Mouse (Mus musculus): ENCODE data around the gene Plekhn1. TPM values are rescaled to one million over a fixed set of nuclear protein-coding genes. Genes with fewer than 3 reads are reported as not detected.

Plekhn1 gene
- polyA plus RNA-seq, 1 experiment, result 54.7 TPM

- Histone ChIP-seq H3K27me3 (ENCODE audit: control insufficient read depth, insufficient read depth, low read length) (peaks cover 6% of the 10 kb centered on the region), H3K36me3 (ENCODE audit: control insufficient read depth, insufficient read depth, low read length) (no peaks in the 10 kb centered on the region), H3K4me1 (ENCODE audit: control insufficient read depth, insufficient read depth, insufficient read length) (peaks cover 7% of the 10 kb centered on the region), H3K4me3 (ENCODE audit: extremely low read depth, insufficient read depth, insufficient read length) (no peak overlapping the region), H3K27ac (ENCODE audit: insufficient read depth, low read length) (no peak overlapping the region)
- WGBS, result 83% methylated on average over 6 of the region's 6 CpGs
- no peak for DNase-seq (ENCODE audit: low read depth in 1 of 2, low spot score in 2 of 2)
- TF ChIP-seq CTCF (IDR thresholded peaks at IDR 0.05; ENCODE audit: extremely low read depth, insufficient read depth, insufficient read length, insufficient replicate concordance) (no peak), POLR2A (IDR thresholded peaks at IDR 0.05; ENCODE audit: low read depth, low read length) (no peak)
Observed at GRCm38 (mm10) chr4:156194346-156194745, 40.3 kb downstream of the Plekhn1 start.

GRCm38 (mm10) chr4:156193906-156194305 is 40.8 kb downstream of the Plekhn1 start:
- TF ChIP-seq POLR2A (IDR thresholded peaks at IDR 0.05; ENCODE audit: low read depth, low read length) (no peak), CTCF (IDR thresholded peaks at IDR 0.05; ENCODE audit: extremely low read depth, insufficient read depth, insufficient read length, insufficient replicate concordance) (no peak)
- no peak overlapping the region for H3K4me3 ChIP-seq (ENCODE audit: extremely low read depth, insufficient read depth, insufficient read length)
- no peaks in the 10 kb centered on the region for H3K36me3 ChIP-seq (ENCODE audit: control insufficient read depth, insufficient read depth, low read length)
- no peak overlapping the region for H3K27ac ChIP-seq (ENCODE audit: insufficient read depth, low read length)
- DNase-seq (ENCODE audit: low read depth in 1 of 2, low spot score in 2 of 2), result no peak
- WGBS, result 92% methylated on average over 5 of the region's 5 CpGs
- H3K4me1 ChIP-seq (ENCODE audit: control insufficient read depth, insufficient read depth, insufficient read length), result peaks cover 7% of the 10 kb centered on the region
- peaks cover 6% of the 10 kb centered on the region for H3K27me3 ChIP-seq (ENCODE audit: control insufficient read depth, insufficient read depth, low read length)

GRCm38 (mm10) chr4:156193200-156193590 is 41.5 kb downstream of the Plekhn1 start:
- 75% methylated on average over 2 of the region's 2 CpGs for WGBS
- Histone ChIP-seq H3K27ac (ENCODE audit: insufficient read depth, low read length) (no peak overlapping the region), H3K4me3 (ENCODE audit: extremely low read depth, insufficient read depth, insufficient read length) (no peak overlapping the region), H3K4me1 (ENCODE audit: control insufficient read depth, insufficient read depth, insufficient read length) (peaks cover 7% of the 10 kb centered on the region), H3K36me3 (ENCODE audit: control insufficient read depth, insufficient read depth, low read length) (no peaks in the 10 kb centered on the region), H3K27me3 (ENCODE audit: control insufficient read depth, insufficient read depth, low read length) (peaks cover 6% of the 10 kb centered on the region)
- no peak for DNase-seq (ENCODE audit: low read depth in 1 of 2, low spot score in 2 of 2)
- TF ChIP-seq POLR2A (IDR thresholded peaks at IDR 0.05; ENCODE audit: low read depth, low read length) (no peak), CTCF (IDR thresholded peaks at IDR 0.05; ENCODE audit: extremely low read depth, insufficient read depth, insufficient read length, insufficient replicate concordance) (no peak)

- DNase-seq (ENCODE audit: low read depth in 1 of 2, low spot score in 2 of 2), result no peak
- TF ChIP-seq CTCF (IDR thresholded peaks at IDR 0.05; ENCODE audit: extremely low read depth, insufficient read depth, insufficient read length, insufficient replicate concordance) (no peak), POLR2A (IDR thresholded peaks at IDR 0.05; ENCODE audit: low read depth, low read length) (no peak)
- Histone ChIP-seq H3K4me1 (ENCODE audit: control insufficient read depth, insufficient read depth, insufficient read length) (peaks cover 7% of the 10 kb centered on the region), H3K27ac (ENCODE audit: insufficient read depth, low read length) (no peak overlapping the region), H3K36me3 (ENCODE audit: control insufficient read depth, insufficient read depth, low read length) (no peaks in the 10 kb centered on the region), H3K4me3 (ENCODE audit: extremely low read depth, insufficient read depth, insufficient read length) (no peak overlapping the region), H3K27me3 (ENCODE audit: control insufficient read depth, insufficient read depth, low read length) (peaks cover 6% of the 10 kb centered on the region)
- 77% methylated on average over 8 of the region's 8 CpGs for WGBS
Observed at GRCm38 (mm10) chr4:156192421-156193199, 42.0 kb downstream of the Plekhn1 start.

GRCm38 (mm10) chr4:156188811-156189323 is 45.8 kb downstream of the Plekhn1 start:
- H3K36me3 ChIP-seq (ENCODE audit: control insufficient read depth, insufficient read depth, low read length), result no peaks in the 10 kb centered on the region
- no peaks in the 10 kb centered on the region for H3K27me3 ChIP-seq (ENCODE audit: control insufficient read depth, insufficient read depth, low read length)
- H3K4me1 ChIP-seq (ENCODE audit: control insufficient read depth, insufficient read depth, insufficient read length), result no peaks in the 10 kb centered on the region
- H3K4me3 ChIP-seq (ENCODE audit: extremely low read depth, insufficient read depth, insufficient read length), result no peak overlapping the region
- no peak for DNase-seq (ENCODE audit: low read depth in 1 of 2, low spot score in 2 of 2)
- no peak for TF ChIP-seq POLR2A (IDR thresholded peaks at IDR 0.05; ENCODE audit: low read depth, low read length)
- no peak overlapping the region for H3K27ac ChIP-seq (ENCODE audit: insufficient read depth, low read length)
- WGBS, result 88% methylated on average over 6 of the region's 6 CpGs

DNA sequence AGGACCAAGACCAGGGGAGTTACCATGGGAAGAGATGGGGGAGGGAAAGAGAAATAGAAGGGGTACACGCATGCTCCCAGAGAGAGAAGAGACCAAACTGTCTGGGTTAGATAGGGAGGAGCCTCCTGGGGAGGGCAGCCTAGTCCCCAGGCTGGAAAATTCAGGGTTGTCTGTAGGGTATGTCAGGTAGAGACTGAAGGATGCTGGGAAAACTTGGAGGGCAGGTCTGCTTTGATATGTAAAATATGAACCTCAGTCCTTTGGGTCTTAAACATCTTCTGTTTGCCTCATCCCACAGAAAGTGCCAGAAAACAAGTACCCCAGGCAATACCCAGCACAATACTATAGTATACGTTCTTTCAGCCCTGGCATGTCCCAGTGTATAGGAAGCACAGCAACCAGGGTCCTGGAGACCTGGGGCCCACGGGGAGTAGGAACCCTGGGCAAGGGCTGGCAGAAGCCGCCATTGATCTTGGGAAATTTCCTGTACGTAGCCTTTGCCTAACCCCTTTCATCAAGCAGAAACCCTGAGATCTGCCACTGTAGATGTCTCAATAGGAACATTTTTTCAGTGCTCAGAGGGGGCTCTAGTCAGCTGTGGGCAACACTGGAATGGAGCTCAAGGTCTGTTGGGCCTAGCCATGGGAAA is 46.4 kb downstream of the Plekhn1 start:
- Histone ChIP-seq H3K4me3 (ENCODE audit: extremely low read depth, insufficient read depth, insufficient read length) (no peak overlapping the region), H3K4me1 (ENCODE audit: control insufficient read depth, insufficient read depth, insufficient read length) (no peaks in the 10 kb centered on the region), H3K27me3 (ENCODE audit: control insufficient read depth, insufficient read depth, low read length) (no peaks in the 10 kb centered on the region), H3K36me3 (ENCODE audit: control insufficient read depth, insufficient read depth, low read length) (no peaks in the 10 kb centered on the region), H3K27ac (ENCODE audit: insufficient read depth, low read length) (no peak overlapping the region)
- WGBS, result 88% methylated on average over 5 of the region's 5 CpGs
- TF ChIP-seq POLR2A (IDR thresholded peaks at IDR 0.05; ENCODE audit: low read depth, low read length) (no peak), CTCF (IDR thresholded peaks at IDR 0.05; ENCODE audit: extremely low read depth, insufficient read depth, insufficient read length, insufficient replicate concordance) (no peak)
- DNase-seq (ENCODE audit: low read depth in 1 of 2, low spot score in 2 of 2), result no peak

All from spleen, adult 2 months (tissue).